Mouse (Mus musculus) limb, embryonic 11.5 days (tissue): Measurements from ENCODE around the gene Zbbx. TPM values are rescaled to one million over a fixed set of nuclear protein-coding genes. Genes with fewer than 3 reads are reported as not detected.

Source experiments
- polyA plus RNA-seq: library from polyadenylated mRNA; unstranded; fragments of >200 nt; fragmentation: Nextera tagmentation; extraction: Ambion mirVana; gene quantifications from 2 replicates; pipeline ENCODE4 v1.2.1, GENCODE M21; 2014

The Zbbx gene
- polyA plus RNA-seq, 1 experiment from 2014 or later = not detected

Other genes starting within 250 kb of the Zbbx start
- not detected in 2 replicates for gene Serpini2, start 105.0 kb upstream of the Zbbx start, polyA plus RNA-seq